Mouse (Mus musculus) ovary, postnatal 14 days (tissue): ENCODE results near the gene Olfr1000.
"Not testable (repeated sequence)": the region's sequence is repeated elsewhere in the genome, so short reads cannot be mapped to it uniquely, and the experiment has no call there.

Experiments used
- DNase-seq: peaks from one replicate; pipeline ENCODE4 v3.0.0; 2022; ENCODE audit warnings: low spot score

The Olfr1000 gene

GRCm38 (mm10) chr2:85611803-85612202, at the start of gene Olfr1000:
TSS of gene Olfr1000 (minus strand) at chr2:85611903.
- DNase-seq: no peak

- no peak for DNase-seq
These were observed 38.9 kb upstream of the Olfr1000 start, which contains the start of gene Olfr1002 for GRCm38 (mm10) chr2:85650604-85651003. TSS of gene Olfr1002 (minus strand) at chr2:85650704.

GRCm38 (mm10) chr2:85588648-85589047, 23.1 kb downstream of the Olfr1000 start, which contains the start of gene Olfr998:
TSS of gene Olfr998 (plus strand) at chr2:85588948.
- DNase-seq: not testable (repeated sequence)

GRCm38 (mm10) chr2:85578915-85579314, 32.8 kb downstream of the Olfr1000 start, which contains the start of gene Olfr996:
TSS of gene Olfr996 (plus strand) at chr2:85579215.
- DNase-seq: no peak

GRCm38 (mm10) chr2:85561187-85561586, 50.5 kb downstream of the Olfr1000 start:
- peak; percentile 18 for DNase-seq

GRCm38 (mm10) chr2:85560226-85560625, 51.5 kb downstream of the Olfr1000 start:
- DNase-seq: no peak
